Mouse (Mus musculus) E14TG2a.4 (cell line): ENCODE measurements at regions not wholly inside any gene's neighbourhood (a gene's known extent, or its start where the extent isn't known, plus 50 kb on each side); places are given as distances from the start of the nearest gene placed in this dataset.
A peak's percentile ranks its signal among the peaks of the same experiment; 100 is the strongest.

Experiments used
- CTCF ChIP-seq: conservative IDR thresholded peaks from 2 replicates; pipeline ENCODE4 v1.5.1; 2014; ENCODE audit warnings: low read length
- NANOG ChIP-seq: IDR thresholded peaks from 2 replicates; pipeline ENCODE4 v1.6.1; 2014; ENCODE audit warnings: borderline replicate concordance, low read length, mixed read lengths
- POU5F1 ChIP-seq: IDR thresholded peaks from 2 replicates; pipeline ENCODE4 v1.6.1; 2014; ENCODE audit warnings: low read length, borderline replicate concordance

DNA sequence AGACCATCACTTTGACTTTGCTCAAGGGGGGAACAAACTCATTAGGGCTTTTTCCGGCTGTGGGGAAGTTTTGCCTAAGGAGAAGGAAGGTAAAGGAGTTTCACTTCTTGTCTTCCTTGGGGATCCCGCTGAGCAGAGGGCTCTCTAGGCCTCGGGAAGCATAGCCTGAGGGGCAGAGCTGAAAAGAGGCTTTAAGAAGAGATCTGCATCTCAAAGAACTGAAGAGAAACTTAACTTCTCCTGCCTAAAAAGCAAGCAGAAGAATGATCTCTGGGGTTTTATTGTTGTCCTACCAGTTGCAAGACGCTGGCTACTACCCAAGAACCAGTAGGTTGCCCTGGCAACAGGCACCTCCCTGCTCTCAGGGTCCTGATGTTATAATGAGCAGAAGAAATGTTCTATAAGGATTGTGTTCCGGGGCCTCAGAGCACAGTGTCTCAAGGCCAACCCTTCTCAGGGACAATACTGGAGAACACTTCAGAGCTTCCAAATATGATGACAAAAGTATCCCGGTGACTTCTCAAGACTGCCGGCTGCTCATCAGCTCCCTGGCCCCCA is 547.8 kb downstream of the Tmem132b start:
- TF ChIP-seq CTCF (no peak), NANOG (peak; percentile 70; the same call in 1 of the 2 replicates), POU5F1 (peak; percentile 37; the same call in 1 of the 2 replicates)
